In genomic region chr11:16941103-16941793, GRCm38 (mm10) we compare ENCODE assay signal across 12 mouse cellular contexts. TPM values are rescaled to one million over a fixed set of nuclear protein-coding genes. Genes with fewer than 3 reads are reported as not detected.
DNase-seq lines count a peak whose midpoint lies in the region; ATAC-seq and TF ChIP-seq lines count a peak whose summit lies in the region.
"Had no signal": no experiment of that assay in that cellular context is flagged by ENCODE, and none has a peak within 500 bp of the region (broad histone marks: within the 10 kb centered on the region; RNA-seq: fewer than 3 reads in every experiment).

No protein-coding gene starts in this region.

- no peaks in the 10 kb centered on the region for H3K9me3 ChIP-seq in forebrain, embryonic 13.5 days (replicated peaks)
- no peaks in the 10 kb centered on the region for H3K9me3 ChIP-seq in forebrain, embryonic 11.5 days (ENCODE audit: control insufficient read depth, low read length)
- H3K9me3 ChIP-seq in hindbrain, embryonic 14.5 days (ENCODE audit: control insufficient read depth, low read length), result no peaks in the 10 kb centered on the region
- no peaks in the 10 kb centered on the region for H3K9me3 ChIP-seq in midbrain, embryonic 15.5 days
- H3K9me3 ChIP-seq in heart, embryonic 11.5 days (replicated peaks; ENCODE audit: control insufficient read depth, low read length), result no peaks in the 10 kb centered on the region
- H3K9me3 ChIP-seq: embryonic facial prominence, embryonic 15.5 days; limb, embryonic 15.5 days; megakaryocyte, embryonic 14.5 days had no signal

- TF ChIP-seq POLR2A in thymus, adult 2 months (IDR thresholded peaks at IDR 0.05; ENCODE audit: control insufficient read depth, extremely low read depth, insufficient read depth, low read length, poor library complexity), result no peak

- H3K4me2 ChIP-seq in forebrain, embryonic 13.5 days, result no peak overlapping the region
- H3K4me2 ChIP-seq in forebrain, embryonic 11.5 days (ENCODE audit: low read depth, low read length, severe bottlenecking), result no peak overlapping the region
- no peak overlapping the region for H3K4me2 ChIP-seq in hindbrain, embryonic 14.5 days (replicated peaks)
- no peak overlapping the region for H3K4me2 ChIP-seq in midbrain, embryonic 15.5 days
- H3K4me2 ChIP-seq in heart, embryonic 11.5 days, result no peak overlapping the region
- H3K4me2 ChIP-seq: embryonic facial prominence, embryonic 15.5 days; limb, embryonic 15.5 days had no signal

- H3K4me3 ChIP-seq in forebrain, embryonic 13.5 days, result no peak overlapping the region
- H3K4me3 ChIP-seq in forebrain, embryonic 11.5 days (ENCODE audit: low read depth, low read length), result no peak overlapping the region
- no peak overlapping the region for H3K4me3 ChIP-seq in hindbrain, embryonic 14.5 days (replicated peaks; ENCODE audit: low read length)
- H3K4me3 ChIP-seq in midbrain, embryonic 15.5 days, result no peak overlapping the region
- H3K4me3 ChIP-seq in thymus, adult 2 months (ENCODE audit: control insufficient read depth, insufficient read depth, low read length), result no peak overlapping the region
- H3K4me3 ChIP-seq in heart, embryonic 11.5 days (ENCODE audit: low read depth, low read length), result no peak overlapping the region
- H3K4me3 ChIP-seq: embryonic facial prominence, embryonic 15.5 days; limb, embryonic 15.5 days; megakaryocyte, embryonic 14.5 days had no signal

- H3K4me1 ChIP-seq in forebrain, embryonic 13.5 days, result peaks cover 14% of the 10 kb centered on the region; the same call in 1 of the 2 replicates
- H3K4me1 ChIP-seq in forebrain, embryonic 11.5 days (replicated peaks; ENCODE audit: control insufficient read depth, insufficient read depth, low read length), result no peaks in the 10 kb centered on the region
- peaks cover 10% of the 10 kb centered on the region; the same call in 1 of the 2 replicates for H3K4me1 ChIP-seq in hindbrain, embryonic 14.5 days (replicated peaks; ENCODE audit: control insufficient read depth, insufficient read depth, low read length)
- no peaks in the 10 kb centered on the region for H3K4me1 ChIP-seq in midbrain, embryonic 15.5 days
- 0 out of 2 replicates have a peak, but pooled peaks cover 2% of the 10 kb centered on the region for H3K4me1 ChIP-seq in thymus, adult 2 months (replicated peaks; ENCODE audit: control insufficient read depth, insufficient read depth, low read length)
- H3K4me1 ChIP-seq in heart, embryonic 11.5 days (ENCODE audit: control insufficient read depth, insufficient read depth, low read length), result no peaks in the 10 kb centered on the region
- H3K4me1 ChIP-seq: limb, embryonic 15.5 days had no signal

- no peak for DNase-seq in forebrain, embryonic 11.5 days (ENCODE audit: low spot score)
- DNase-seq in brain, adult 2 months (ENCODE audit: low read depth, low spot score), result peak; percentile 66
- DNase-seq in hindbrain, embryonic 14.5 days (ENCODE audit: low spot score), result peak; percentile 28
- DNase-seq in adipocyte (ENCODE audit: low spot score), result no peak
- DNase-seq in thymus, adult 2 months, result no peak
- DNase-seq: heart, adult 11 months had no signal

- no peak overlapping the region for H3K9ac ChIP-seq in forebrain, embryonic 13.5 days
- H3K9ac ChIP-seq in forebrain, embryonic 11.5 days (ENCODE audit: low read length), result no peak overlapping the region
- no peak overlapping the region for H3K9ac ChIP-seq in hindbrain, embryonic 14.5 days
- H3K9ac ChIP-seq in midbrain, embryonic 15.5 days, result no peak overlapping the region
- H3K9ac ChIP-seq in heart, embryonic 11.5 days (ENCODE audit: low read depth, low read length), result no peak overlapping the region
- H3K9ac ChIP-seq: embryonic facial prominence, embryonic 15.5 days; limb, embryonic 15.5 days had no signal

- no peaks in the 10 kb centered on the region for H3K36me3 ChIP-seq in forebrain, embryonic 13.5 days (ENCODE audit: poor library complexity, severe bottlenecking)
- no peaks in the 10 kb centered on the region for H3K36me3 ChIP-seq in forebrain, embryonic 11.5 days (ENCODE audit: control insufficient read depth, insufficient read depth, low read length)
- H3K36me3 ChIP-seq in hindbrain, embryonic 14.5 days (replicated peaks; ENCODE audit: control insufficient read depth, insufficient read depth), result no peaks in the 10 kb centered on the region
- no peaks in the 10 kb centered on the region for H3K36me3 ChIP-seq in midbrain, embryonic 15.5 days (replicated peaks)
- no peaks in the 10 kb centered on the region for H3K36me3 ChIP-seq in thymus, adult 2 months (ENCODE audit: control insufficient read depth, insufficient read depth, low read length)
- H3K36me3 ChIP-seq in heart, embryonic 11.5 days (ENCODE audit: control insufficient read depth, insufficient read depth, low read length), result no peaks in the 10 kb centered on the region
- H3K36me3 ChIP-seq: embryonic facial prominence, embryonic 15.5 days; limb, embryonic 15.5 days had no signal

- H3K27me3 ChIP-seq in forebrain, embryonic 13.5 days, result no peaks in the 10 kb centered on the region
- H3K27me3 ChIP-seq in forebrain, embryonic 11.5 days (ENCODE audit: control insufficient read depth, insufficient read depth, low read length), result no peaks in the 10 kb centered on the region
- no peaks in the 10 kb centered on the region for H3K27me3 ChIP-seq in hindbrain, embryonic 14.5 days (ENCODE audit: control insufficient read depth, insufficient read depth, low read length)
- H3K27me3 ChIP-seq in midbrain, embryonic 15.5 days (replicated peaks), result no peaks in the 10 kb centered on the region
- no peaks in the 10 kb centered on the region for H3K27me3 ChIP-seq in thymus, adult 2 months (ENCODE audit: control insufficient read depth, insufficient read depth, low read length)
- H3K27me3 ChIP-seq in heart, embryonic 11.5 days (ENCODE audit: control insufficient read depth, insufficient read depth, low read length), result no peaks in the 10 kb centered on the region
- H3K27me3 ChIP-seq: embryonic facial prominence, embryonic 15.5 days; limb, embryonic 15.5 days; megakaryocyte, embryonic 14.5 days had no signal

- 59% methylated on average over 4 of the region's 4 CpGs for WGBS in forebrain, embryonic 13.5 days
- 68% methylated on average over 4 of the region's 4 CpGs for WGBS in forebrain, embryonic 11.5 days
- WGBS in hindbrain, embryonic 14.5 days, result 27% methylated on average over 4 of the region's 4 CpGs
- 33% methylated on average over 4 of the region's 4 CpGs for WGBS in midbrain, embryonic 15.5 days
- WGBS in thymus, adult 2 months, result 90% methylated on average over 4 of the region's 4 CpGs
- 77% methylated on average over 4 of the region's 4 CpGs for WGBS in heart, embryonic 11.5 days (ENCODE audit: insufficient replicate concordance)

- peak overlapping the region; percentile 20 for H3K27ac ChIP-seq in forebrain, embryonic 13.5 days
- H3K27ac ChIP-seq in forebrain, embryonic 11.5 days (ENCODE audit: low read depth, low read length), result no peak overlapping the region
- peak overlapping the region; percentile 67 for H3K27ac ChIP-seq in hindbrain, embryonic 14.5 days
- peak overlapping the region; percentile 27; the same call in 1 of the 2 replicates for H3K27ac ChIP-seq in midbrain, embryonic 15.5 days
- no peak overlapping the region for H3K27ac ChIP-seq in thymus, adult 2 months (ENCODE audit: control insufficient read depth, insufficient read depth, low read length)
- H3K27ac ChIP-seq in heart, embryonic 11.5 days (ENCODE audit: low read depth, low read length), result no peak overlapping the region
- H3K27ac ChIP-seq: embryonic facial prominence, embryonic 15.5 days; limb, embryonic 15.5 days had no signal

- no peak for TF ChIP-seq CTCF in thymus, adult 2 months (IDR thresholded peaks at IDR 0.05; ENCODE audit: borderline replicate concordance, control insufficient read depth, extremely low read depth, insufficient read depth, low read length, poor library complexity)

- ATAC-seq in forebrain, embryonic 13.5 days, result peak; percentile 83
- ATAC-seq in forebrain, embryonic 11.5 days (replicated peaks; ENCODE audit: low FRiP score), result no peak
- peak; percentile 83; the same call in 1 of the 2 replicates for ATAC-seq in hindbrain, embryonic 14.5 days (ENCODE audit: low FRiP score)
- ATAC-seq in midbrain, embryonic 15.5 days (replicated peaks), result peak; percentile 84
- ATAC-seq in heart, embryonic 11.5 days (replicated peaks; ENCODE audit: insufficient number of reproducible peaks, low FRiP score, low TSS enrichment), result no peak

RNA-seq across cellular contexts. Expression of gene Fbxo48, which starts 9.9 kb away (rescaled TPM):
- polyA plus RNA-seq in forebrain, embryonic 13.5 days (2015; fragmentation: Nextera tagmentation; extraction: Ambion mirVana), result 1.6 and 1.9 TPM in 2 replicates
- polyA plus RNA-seq in forebrain, embryonic 11.5 days (2014; fragmentation: Nextera tagmentation; extraction: Ambion mirVana), result 2.8 and 3.2 TPM in 2 replicates
- polyA plus RNA-seq in hindbrain, embryonic 14.5 days (2014; fragmentation: Nextera tagmentation; extraction: Ambion mirVana), result 0.17 and 0.89 TPM in 2 replicates
- 0.32 and 0.37 TPM in 2 replicates for polyA plus RNA-seq in midbrain, embryonic 15.5 days (2015; fragmentation: Nextera tagmentation; extraction: Ambion mirVana)
- 2.3 and 4.1 TPM in 2 replicates for polyA plus RNA-seq in thymus, adult 2 months (2012; rRNA removed)
- polyA plus RNA-seq in heart, embryonic 11.5 days (2014; fragmentation: Nextera tagmentation; extraction: Ambion mirVana), result 1.7 and 1.8 TPM in 2 replicates

Comparison
In these comparisons a context has a peak if more than half of its experiments do, and no peak if none do; other contexts are left out.
1. ATAC-seq: peak in forebrain, embryonic 13.5 days (single experiment), hindbrain, embryonic 14.5 days (single experiment) and midbrain, embryonic 15.5 days (single experiment); none in forebrain, embryonic 11.5 days (single experiment) and heart, embryonic 11.5 days (single experiment).
2. H3K27ac ChIP-seq: peak in forebrain, embryonic 13.5 days (single experiment), hindbrain, embryonic 14.5 days (single experiment) and midbrain, embryonic 15.5 days (single experiment); none in forebrain, embryonic 11.5 days (single experiment), thymus, adult 2 months (single experiment) and heart, embryonic 11.5 days (single experiment).
3. DNase-seq: peak in brain, adult 2 months (single experiment) and hindbrain, embryonic 14.5 days (single experiment); none in forebrain, embryonic 11.5 days (single experiment), adipocyte (single experiment) and thymus, adult 2 months (single experiment).